In genomic region chr2:166655727-166656520, GRCm38 (mm10) we compare ENCODE assay signal across 9 mouse cellular contexts. TPM values are rescaled to one million over a fixed set of nuclear protein-coding genes. Genes with fewer than 3 reads are reported as not detected.
A peak's percentile ranks its signal among the peaks of the same experiment; 100 is the strongest.
DNase-seq lines count a peak whose midpoint lies in the region; ATAC-seq and TF ChIP-seq lines count a peak whose summit lies in the region.
"Had no signal": no experiment of that assay in that cellular context is flagged by ENCODE, and none has a peak within 500 bp of the region (broad histone marks: within the 10 kb centered on the region; RNA-seq: fewer than 3 reads in every experiment).

No protein-coding gene starts in this region.

- H3K27ac ChIP-seq in kidney, postnatal 0 days = peak overlapping the region; percentile 60
- peak overlapping the region; percentile 39 for H3K27ac ChIP-seq in liver, embryonic 15.5 days (replicated peaks)
- peak overlapping the region; percentile 82 for H3K27ac ChIP-seq in neural tube, embryonic 13.5 days (replicated peaks)

- ATAC-seq in kidney, postnatal 0 days (replicated peaks; ENCODE audit: low FRiP score, low read depth) = no peak
- ATAC-seq in granulocyte monocyte progenitor cell, adult 5-6 weeks (replicated peaks; ENCODE audit: poor library complexity, severe bottlenecking) = peak; percentile 64
- no peak for ATAC-seq in liver, embryonic 15.5 days (ENCODE audit: insufficient read depth)
- ATAC-seq in neural tube, embryonic 13.5 days (ENCODE audit: low read depth) = no peak

- no peak for TF ChIP-seq CTCF in kidney, postnatal 0 days (IDR thresholded peaks at IDR 0.05; ENCODE audit: low read depth)

- no peaks in the 10 kb centered on the region for H3K27me3 ChIP-seq in kidney, postnatal 0 days (ENCODE audit: insufficient read depth, low read length)
- H3K27me3 ChIP-seq in liver, embryonic 15.5 days = no peaks in the 10 kb centered on the region
- no peaks in the 10 kb centered on the region for H3K27me3 ChIP-seq in neural tube, embryonic 13.5 days

- H3K9me3 ChIP-seq in kidney, postnatal 0 days (replicated peaks; ENCODE audit: low read length) = no peaks in the 10 kb centered on the region
- H3K9me3 ChIP-seq in liver, embryonic 15.5 days (replicated peaks) = no peaks in the 10 kb centered on the region
- no peaks in the 10 kb centered on the region for H3K9me3 ChIP-seq in neural tube, embryonic 13.5 days
- H3K9me3 ChIP-seq: megakaryocyte, embryonic 14.5 days had no signal

- WGBS in kidney, postnatal 0 days = 50% methylated on average over 11 of the region's 11 CpGs
- WGBS in liver, embryonic 15.5 days (ENCODE audit: insufficient replicate concordance) = 21% methylated on average over 11 of the region's 11 CpGs
- 45% methylated on average over 11 of the region's 11 CpGs for WGBS in neural tube, embryonic 13.5 days

- DNase-seq in kidney, postnatal 0 days (ENCODE audit: low spot score) = no peak
- DNase-seq in kidney, adult 18-20 months = no peak
- no peak for DNase-seq in cerebellum, adult 11-12 months
- no peak for DNase-seq in adrenal gland, adult 18-20 months (ENCODE audit: low spot score in 2 of 2)
- DNase-seq in gastrocnemius, postnatal 25 days = no peak

- H3K36me3 ChIP-seq in kidney, postnatal 0 days (ENCODE audit: insufficient read depth, low read length) = no peaks in the 10 kb centered on the region
- H3K36me3 ChIP-seq in liver, embryonic 15.5 days (replicated peaks) = no peaks in the 10 kb centered on the region
- H3K36me3 ChIP-seq in neural tube, embryonic 13.5 days = no peaks in the 10 kb centered on the region

- 0 out of 2 replicates have a peak overlapping the region, but pooled peaks have one; percentile 6 for H3K4me2 ChIP-seq in kidney, postnatal 0 days (ENCODE audit: low read length)
- 0 out of 2 replicates have a peak overlapping the region, but pooled peaks have one; percentile 4 for H3K4me2 ChIP-seq in liver, embryonic 15.5 days
- H3K4me2 ChIP-seq in neural tube, embryonic 13.5 days = peak overlapping the region; percentile 37

- H3K4me1 ChIP-seq in kidney, postnatal 0 days (replicated peaks; ENCODE audit: insufficient read depth, low read length) = 0 out of 2 replicates have a peak, but pooled peaks cover 8% of the 10 kb centered on the region
- H3K4me1 ChIP-seq in liver, embryonic 15.5 days (replicated peaks) = peaks cover 70% of the 10 kb centered on the region
- peaks cover 84% of the 10 kb centered on the region for H3K4me1 ChIP-seq in neural tube, embryonic 13.5 days (replicated peaks)

- no peak overlapping the region for H3K4me3 ChIP-seq in kidney, postnatal 0 days (replicated peaks; ENCODE audit: low read depth, low read length)
- no peak overlapping the region for H3K4me3 ChIP-seq in liver, embryonic 15.5 days (replicated peaks)
- peak overlapping the region; percentile 17; the same call in 1 of the 2 replicates for H3K4me3 ChIP-seq in neural tube, embryonic 13.5 days

- no peak overlapping the region for H3K9ac ChIP-seq in kidney, postnatal 0 days (ENCODE audit: low read depth, low read length)
- H3K9ac ChIP-seq in liver, embryonic 15.5 days = no peak overlapping the region
- H3K9ac ChIP-seq in neural tube, embryonic 13.5 days = peak overlapping the region; percentile 49; the same call in 1 of the 2 replicates

RNA-seq across cellular contexts. Expression of gene Prex1, which starts 57.7 kb away (rescaled TPM):
- 9.6 and 9.8 TPM in 2 replicates for polyA plus RNA-seq in kidney, postnatal 0 days (2015; fragmentation: Nextera tagmentation; extraction: Ambion mirVana)
- total RNA-seq in granulocyte monocyte progenitor cell, adult 5-6 weeks (2014; fragmentation: Nextera tagmentation) = 29.4 and 39.0 TPM in 2 replicates
- 13.4 and 15.6 TPM in 2 replicates for total RNA-seq in granulocyte monocyte progenitor cell, adult 5-6 weeks (2017)
- polyA plus RNA-seq in liver, embryonic 15.5 days (2015; fragmentation: Nextera tagmentation; extraction: Ambion mirVana) = 13.7 TPM in 2 replicates
- 28.5 and 29.3 TPM in 2 replicates for polyA plus RNA-seq in neural tube, embryonic 13.5 days (2015; fragmentation: Nextera tagmentation; extraction: Ambion mirVana)
- 10 to 100 TPM in 1 of 2 experiments, 1 to 10 TPM in 1; 9.4 to 12.7 TPM for total RNA-seq in adrenal gland, adult 18-20 months (2021)
- 1 to 10 TPM; 5.4 to 7.6 TPM for total RNA-seq in gastrocnemius, postnatal 25 days (2021)
